Mouse (Mus musculus) myocyte (in vitro differentiated cells): ENCODE measurements at regions not wholly inside any gene's neighbourhood (a gene's known extent, or its start where the extent isn't known, plus 50 kb on each side); places are given as distances from the start of the nearest gene placed in this dataset.
"Not testable (repeated sequence)": the region's sequence is repeated elsewhere in the genome, so short reads cannot be mapped to it uniquely, and the experiment has no call there.

Experiments
- H3K27me3 ChIP-seq: one replicate; pipeline ENCODE4 v1.6.1; 2011; ENCODE audit not compliant: control insufficient read depth, insufficient read depth, insufficient read length
- H3K36me3 ChIP-seq: one replicate; pipeline ENCODE4 v1.6.1; 2011; ENCODE audit not compliant: control insufficient read depth, insufficient read depth
- H3K4me2 ChIP-seq: one replicate; pipeline ENCODE4 v1.6.1; 2011; ENCODE audit warnings: low read depth, control low read depth
- H3K4me3 ChIP-seq: one replicate; pipeline ENCODE4 v1.5.1; 2011; ENCODE audit warnings: mild to moderate bottlenecking, control low read depth, moderate library complexity
- H3K79me2 ChIP-seq: one replicate; pipeline ENCODE4 v1.6.1; 2011; ENCODE audit not compliant: control insufficient read depth, insufficient read depth
- H3ac ChIP-seq: one replicate; pipeline ENCODE4 v1.6.1; 2011; ENCODE audit not compliant: control insufficient read depth, insufficient read length
- CEBPB ChIP-seq: IDR thresholded peaks from 2 replicates; pipeline ENCODE4 v1.6.1; 2011; ENCODE audit warnings: mild to moderate bottlenecking, moderate library complexity; ENCODE audit not compliant: poor library complexity, insufficient read depth, severe bottlenecking
- E2F4 ChIP-seq: IDR thresholded peaks from one replicate; pipeline ENCODE4 v1.6.1; 2011; ENCODE audit warnings: mild to moderate bottlenecking, control low read depth, moderate library complexity; ENCODE audit not compliant: insufficient read depth
- MAX ChIP-seq: IDR thresholded peaks from one replicate; pipeline ENCODE4 v1.6.1; 2011; ENCODE audit warnings: low read depth, mild to moderate bottlenecking, control low read depth
- MYOD1 ChIP-seq, 3 experiments: IDR thresholded peaks; one replicate each; pipeline ENCODE4 v1.6.1; 2011; ENCODE audit warnings: control low read depth in 2 of 3, low read depth in 2 of 3, mild to moderate bottlenecking in 2 of 3, moderate library complexity in 1 of 3; ENCODE audit not compliant: insufficient read length in 2 of 3, control insufficient read depth in 1 of 3
- MYOG ChIP-seq, 3 experiments: IDR thresholded peaks; one replicate each; pipeline ENCODE4 v1.6.1; 2011; ENCODE audit warnings: control low read depth in 2 of 3, low read depth in 2 of 3, mild to moderate bottlenecking in 2 of 3; ENCODE audit not compliant: insufficient read length in 2 of 3, control insufficient read depth in 1 of 3, insufficient read depth in 1 of 3
- POLR2A ChIP-seq: IDR thresholded peaks from one replicate; pipeline ENCODE4 v1.6.1; 2011; ENCODE audit warnings: low read depth, mild to moderate bottlenecking, control low read depth, moderate library complexity; ENCODE audit not compliant: insufficient read length
- POLR2AphosphoS2 ChIP-seq: IDR thresholded peaks from one replicate; pipeline ENCODE4 v1.6.1; 2011; ENCODE audit warnings: low read depth, control low read depth; ENCODE audit not compliant: insufficient read length
- REST ChIP-seq: IDR thresholded peaks from one replicate; pipeline ENCODE4 v1.6.1; 2011; ENCODE audit warnings: mild to moderate bottlenecking, control low read depth, moderate library complexity; ENCODE audit not compliant: insufficient read depth, insufficient read length
- SRF ChIP-seq: IDR thresholded peaks from one replicate; pipeline ENCODE4 v1.6.1; 2011; ENCODE audit warnings: low read depth; ENCODE audit not compliant: control insufficient read depth, insufficient read length
- TCF12 ChIP-seq: IDR thresholded peaks from one replicate; pipeline ENCODE4 v1.6.1; 2011; ENCODE audit warnings: mild to moderate bottlenecking, control low read depth; ENCODE audit not compliant: poor library complexity, insufficient read depth, severe bottlenecking
- TCF3 ChIP-seq: IDR thresholded peaks from one replicate; pipeline ENCODE4 v1.6.1; 2011; ENCODE audit warnings: low read depth, control low read depth; ENCODE audit not compliant: insufficient read length
- USF1 ChIP-seq: IDR thresholded peaks from one replicate; pipeline ENCODE4 v1.6.1; 2011; ENCODE audit warnings: low read depth, mild to moderate bottlenecking, control low read depth, moderate library complexity

- Histone ChIP-seq H3K4me3 (no peak overlapping the region), H3ac (no peak overlapping the region), H3K36me3 (no peaks in the 10 kb centered on the region), H3K4me2 (no peak overlapping the region), H3K79me2 (no peaks in the 10 kb centered on the region), H3K27me3 (no peaks in the 10 kb centered on the region)
- TF ChIP-seq USF1: no peak
- TF ChIP-seq CEBPB: no peak
- TF ChIP-seq TCF12: no peak
These were observed 75.5 kb upstream of the Galnt18 start for GRCm38 (mm10) chr7:111855309-111855708.

- TF ChIP-seq TCF12 (no peak), POLR2AphosphoS2 (no peak), SRF (no peak), CEBPB (no peak), MYOG (IDR thresholded peaks at IDR 0.05; ENCODE audit: control insufficient read depth in 1 of 3, insufficient read depth in 1 of 3, insufficient read length in 2 of 3, low read depth in 2 of 3) (no peak), POLR2A (no peak), MYOD1 (IDR thresholded peaks at IDR 0.05; ENCODE audit: control insufficient read depth in 1 of 3, insufficient read length in 2 of 3, low read depth in 2 of 3) (no peak), REST (no peak)
- H3K79me2 ChIP-seq: no peaks in the 10 kb centered on the region
- no peaks in the 10 kb centered on the region for H3K27me3 ChIP-seq
These were observed 66.6 kb upstream of the Galnt18 start for GRCm38 (mm10) chr7:111846417-111846816.

GRCm38 (mm10) chr7:111843715-111844114, 63.9 kb upstream of the Galnt18 start:
- Histone ChIP-seq H3ac (no peak overlapping the region), H3K79me2 (no peaks in the 10 kb centered on the region), H3K4me3 (no peak overlapping the region), H3K4me2 (no peak overlapping the region), H3K36me3 (no peaks in the 10 kb centered on the region), H3K27me3 (no peaks in the 10 kb centered on the region)
- TF ChIP-seq SRF: no peak
- TF ChIP-seq CEBPB: no peak
- TF ChIP-seq MYOG (IDR thresholded peaks at IDR 0.05; ENCODE audit: control insufficient read depth in 1 of 3, insufficient read depth in 1 of 3, insufficient read length in 2 of 3, low read depth in 2 of 3): no peak
- TF ChIP-seq MYOD1 (IDR thresholded peaks at IDR 0.05; ENCODE audit: control insufficient read depth in 1 of 3, insufficient read length in 2 of 3, low read depth in 2 of 3): no peak
- no peak for TF ChIP-seq USF1
- no peak for TF ChIP-seq TCF3
- no peak for TF ChIP-seq POLR2AphosphoS2
- TF ChIP-seq TCF12: no peak
- TF ChIP-seq MAX: no peak
- no peak for TF ChIP-seq E2F4
- no peak for TF ChIP-seq POLR2A
- no peak for TF ChIP-seq REST

More at GRCm38 (mm10) chr7:111846417-111846816, 66.6 kb upstream of the Galnt18 start:
- no peak overlapping the region for H3K4me2 ChIP-seq
- no peaks in the 10 kb centered on the region for H3K36me3 ChIP-seq
- no peak overlapping the region for H3K4me3 ChIP-seq
- H3ac ChIP-seq: no peak overlapping the region

GRCm38 (mm10) chr7:111840826-111841225, 61.0 kb upstream of the Galnt18 start:
- no peaks in the 10 kb centered on the region for H3K27me3 ChIP-seq
- H3K4me2 ChIP-seq: no peak overlapping the region
- H3ac ChIP-seq: no peak overlapping the region
- TF ChIP-seq TCF3 (no peak), TCF12 (no peak), POLR2AphosphoS2 (no peak), CEBPB (no peak), MAX (no peak)
- no peak overlapping the region for H3K4me3 ChIP-seq
- H3K79me2 ChIP-seq: no peaks in the 10 kb centered on the region
- H3K36me3 ChIP-seq: no peaks in the 10 kb centered on the region

DNA sequence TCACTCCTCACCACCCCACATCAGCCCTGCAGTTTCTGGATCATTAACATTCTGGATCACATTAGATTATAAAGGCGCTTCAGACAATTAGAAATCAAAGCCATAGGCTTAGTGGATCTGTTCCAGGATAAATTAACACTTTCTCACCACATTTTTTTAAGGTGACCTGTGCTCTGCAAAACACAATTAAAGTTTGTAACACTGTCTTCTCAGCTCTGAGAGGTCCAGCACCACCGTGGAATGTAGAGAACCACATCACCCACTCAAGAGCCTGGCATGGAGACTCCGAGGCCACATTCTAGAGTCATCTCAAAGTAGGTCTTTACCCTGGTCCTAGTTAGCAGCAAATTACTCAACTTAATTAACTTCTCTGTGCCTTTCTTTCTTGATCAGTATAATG, 58.4 kb upstream of the Galnt18 start:
- no peaks in the 10 kb centered on the region for H3K36me3 ChIP-seq
- H3K4me3 ChIP-seq: no peak overlapping the region
- no peak overlapping the region for H3ac ChIP-seq
- no peak overlapping the region for H3K4me2 ChIP-seq
- no peak for TF ChIP-seq MYOD1 (IDR thresholded peaks at IDR 0.05; ENCODE audit: control insufficient read depth in 1 of 3, insufficient read length in 2 of 3, low read depth in 2 of 3)
- TF ChIP-seq MAX: no peak
- TF ChIP-seq E2F4: no peak
- no peak for TF ChIP-seq USF1
- no peak for TF ChIP-seq POLR2AphosphoS2
- TF ChIP-seq POLR2A: no peak
- TF ChIP-seq REST: no peak
- no peak for TF ChIP-seq CEBPB
- TF ChIP-seq TCF3: no peak
- TF ChIP-seq SRF: no peak
- no peak for TF ChIP-seq MYOG (IDR thresholded peaks at IDR 0.05; ENCODE audit: control insufficient read depth in 1 of 3, insufficient read depth in 1 of 3, insufficient read length in 2 of 3, low read depth in 2 of 3)
- no peaks in the 10 kb centered on the region for H3K27me3 ChIP-seq
- H3K79me2 ChIP-seq: no peaks in the 10 kb centered on the region

GRCm38 (mm10) chr7:111834356-111834755, 54.6 kb upstream of the Galnt18 start:
- H3ac ChIP-seq, H3K79me2 ChIP-seq, H3K4me3 ChIP-seq, H3K27me3 ChIP-seq, H3K36me3 ChIP-seq, H3K4me2 ChIP-seq: not testable (repeated sequence)
